Mouse (Mus musculus) left cerebral cortex, adult 2 months (tissue): ENCODE measurements around the gene Rhbdd1. TPM values are rescaled to one million over a fixed set of nuclear protein-coding genes. Genes with fewer than 3 reads are reported as not detected.

Experiments
- DNase-seq, 2 experiments: peaks; one replicate each; pipeline ENCODE4 v3.0.0; 2021 to 2022; ENCODE audit warnings: low spot score in 2 of 2, mixed read lengths in 1 of 2; ENCODE audit errors: extremely low spot score in 1 of 2
- H3K27ac ChIP-seq: fragments of 200-600 bp; 2 replicates; pipeline ENCODE4 v1.8.1; 2022
- H3K4me3 ChIP-seq: fragments of 200-600 bp; 2 replicates; pipeline ENCODE4 v1.8.1; 2022
- CTCF ChIP-seq: fragments of 200-600 bp; IDR thresholded peaks from 2 replicates; pipeline ENCODE4 v1.8.1; 2022; ENCODE audit warnings: antibody characterized with exemption, mild to moderate bottlenecking, moderate library complexity
- intact Hi-C: fragments of 180-260 bp; cut with DNase I; formaldehyde crosslinking; loops from one replicate; pipeline ENCODE4 v1.15.1; 2025
- total RNA-seq, 2 experiments: library from RNA; stranded (reverse); gene quantifications; 2 replicates each; pipeline ENCODE4 v1.2.3; 2021

Rhbdd1 gene
- total RNA-seq, 2 experiments from 2014 or later = 7.6 to 8.4 TPM

GRCm38 (mm10) chr1:82329954-82330247, 13.6 kb downstream of the Rhbdd1 start:
- Histone ChIP-seq H3K27ac (no peak overlapping the region), H3K4me3 (no peak overlapping the region)
- no peak for DNase-seq
- TF ChIP-seq CTCF = no peak
- intact Hi-C loops = no loop called here

GRCm38 (mm10) chr1:82334506-82334905, 18.3 kb downstream of the Rhbdd1 start:
- intact Hi-C loops = no loop called here
- Histone ChIP-seq H3K4me3 (no peak overlapping the region), H3K27ac (no peak overlapping the region)
- TF ChIP-seq CTCF = no peak
- no peak for DNase-seq

GRCm38 (mm10) chr1:82353089-82353488, 36.8 kb downstream of the Rhbdd1 start:
- DNase-seq = no peak
- no peak overlapping the region for H3K27ac ChIP-seq
- no peak overlapping the region for H3K4me3 ChIP-seq
- no peak for TF ChIP-seq CTCF
- intact Hi-C loops = no loop called here

GRCm38 (mm10) chr1:82353755-82354154, 37.5 kb downstream of the Rhbdd1 start:
- TF ChIP-seq CTCF = no peak
- Histone ChIP-seq H3K27ac (no peak overlapping the region), H3K4me3 (no peak overlapping the region)
- intact Hi-C loops = no loop called here
- DNase-seq = no peak

- Histone ChIP-seq H3K4me3 (peak overlapping the region; percentile 32), H3K27ac (no peak overlapping the region)
- TF ChIP-seq CTCF = no peak
- DNase-seq = peak; percentile 14 to 24
- intact Hi-C loops = loop anchor here (5.0 kb wide), 1 partner anchor 37 kb away; no protein-coding TSS in a partner anchor
These were observed 42.8 kb downstream of the Rhbdd1 start for GRCm38 (mm10) chr1:82358871-82359647.

- intact Hi-C loops = loop anchor here (5.0 kb wide), 1 partner anchor 37 kb away; no protein-coding TSS in a partner anchor
- Histone ChIP-seq H3K4me3 (no peak overlapping the region), H3K27ac (no peak overlapping the region)
- DNase-seq = no peak
- TF ChIP-seq CTCF = no peak
These were observed 43.4 kb downstream of the Rhbdd1 start for GRCm38 (mm10) chr1:82359648-82360026.

GRCm38 (mm10) chr1:82361240-82361639, 45.0 kb downstream of the Rhbdd1 start:
- no peak for TF ChIP-seq CTCF
- Histone ChIP-seq H3K27ac (no peak overlapping the region), H3K4me3 (no peak overlapping the region)
- DNase-seq = no peak
- intact Hi-C loops = no loop called here

- no peak for DNase-seq
- intact Hi-C loops = no loop called here
- TF ChIP-seq CTCF = no peak
- Histone ChIP-seq H3K4me3 (no peak overlapping the region), H3K27ac (no peak overlapping the region)
These were observed 45.9 kb downstream of the Rhbdd1 start for GRCm38 (mm10) chr1:82362165-82362564.

- H3K4me3 ChIP-seq = no peak overlapping the region
- no peak overlapping the region for H3K27ac ChIP-seq
- TF ChIP-seq CTCF = no peak
- intact Hi-C loops = no loop called here
- DNase-seq = no peak
These were observed 47.8 kb downstream of the Rhbdd1 start for GRCm38 (mm10) chr1:82364047-82364446.

- no peak for DNase-seq
- no peak overlapping the region for H3K4me3 ChIP-seq
- no peak overlapping the region for H3K27ac ChIP-seq
- no peak for TF ChIP-seq CTCF
- intact Hi-C loops = no loop called here
These were observed 48.2 kb downstream of the Rhbdd1 start for GRCm38 (mm10) chr1:82364468-82364867.

GRCm38 (mm10) chr1:82371636-82372428, 55.6 kb downstream of the Rhbdd1 start:
- no peak for TF ChIP-seq CTCF
- Histone ChIP-seq H3K4me3 (no peak overlapping the region), H3K27ac (no peak overlapping the region)
- DNase-seq = no peak
- intact Hi-C loops = no loop called here

GRCm38 (mm10) chr1:82373924-82374323, 57.7 kb downstream of the Rhbdd1 start:
- intact Hi-C loops = no loop called here
- no peak for TF ChIP-seq CTCF
- no peak overlapping the region for H3K4me3 ChIP-seq
- H3K27ac ChIP-seq = no peak overlapping the region
- DNase-seq = no peak
